Comparison of ENCODE assay signal across 8 mouse cellular contexts in the genomic region with DNA sequence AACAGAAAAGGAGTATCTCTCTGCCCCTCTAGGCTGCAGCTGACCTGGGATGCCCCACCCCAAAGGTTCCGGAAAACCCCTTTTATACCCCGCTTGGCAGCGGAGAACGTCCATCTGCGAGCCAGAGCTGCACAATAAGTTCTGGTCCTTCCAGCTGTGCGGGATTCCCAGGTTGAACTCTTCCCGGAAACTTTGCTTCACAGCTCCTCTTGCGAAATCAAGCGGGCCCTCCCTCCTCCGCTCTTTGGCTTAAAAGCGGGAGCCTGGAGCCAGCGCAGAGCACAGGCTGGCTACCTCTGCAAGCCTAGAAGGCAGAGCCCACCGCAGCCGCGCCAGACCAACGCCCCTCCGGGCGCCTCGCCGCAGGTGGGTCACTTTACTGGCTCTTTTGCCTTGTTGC. TPM values are rescaled to one million over a fixed set of nuclear protein-coding genes. Genes with fewer than 3 reads are reported as not detected.
DNase-seq lines count a peak whose midpoint lies in the region; ATAC-seq and TF ChIP-seq lines count a peak whose summit lies in the region.

Gene Steap4 (plus strand): TSS at position 282 of the 400 bp plus-strand sequence.

- H3K36me3 ChIP-seq in hindbrain, embryonic 12.5 days: no peaks in the 10 kb centered on the region
- H3K36me3 ChIP-seq in midbrain, embryonic 16.5 days (ENCODE audit: control insufficient read depth, insufficient read depth, low read length): no peaks in the 10 kb centered on the region

- H3K27me3 ChIP-seq in hindbrain, embryonic 12.5 days: peaks cover 5% of the 10 kb centered on the region; the same call in 1 of the 2 replicates
- no peaks in the 10 kb centered on the region for H3K27me3 ChIP-seq in midbrain, embryonic 16.5 days (ENCODE audit: control insufficient read depth, insufficient read depth, low read depth, low read length)

- TF ChIP-seq CTCF in gastrocnemius, adult 2 months (IDR thresholded peaks at IDR 0.05): no peak

- ATAC-seq in hindbrain, embryonic 12.5 days (ENCODE audit: low FRiP score): no peak
- peak; percentile 51; the same call in 1 of the 2 replicates for ATAC-seq in midbrain, embryonic 16.5 days

- H3K9ac ChIP-seq in hindbrain, embryonic 12.5 days: peak within 1 kb of the TSS; percentile 27; the same call in 1 of the 2 replicates
- peak within 1 kb of the TSS; percentile 47; the same call in 1 of the 2 replicates for H3K9ac ChIP-seq in midbrain, embryonic 16.5 days (ENCODE audit: low read depth, low read length)

- peaks cover 5% of the 10 kb centered on the region; the same call in 1 of the 2 replicates for H3K4me1 ChIP-seq in hindbrain, embryonic 12.5 days
- peaks cover 7% of the 10 kb centered on the region; the same call in 1 of the 2 replicates for H3K4me1 ChIP-seq in midbrain, embryonic 16.5 days (ENCODE audit: control insufficient read depth, insufficient read depth, low read length)

- peak within 1 kb of the TSS; percentile 85 for H3K27ac ChIP-seq in gastrocnemius, adult 2 months
- no peak within 1 kb of the TSS for H3K27ac ChIP-seq in hindbrain, embryonic 12.5 days
- no peak within 1 kb of the TSS for H3K27ac ChIP-seq in midbrain, embryonic 16.5 days (ENCODE audit: low read length)

- peak within 1 kb of the TSS; percentile 54 for H3K4me2 ChIP-seq in hindbrain, embryonic 12.5 days (replicated peaks)
- H3K4me2 ChIP-seq in midbrain, embryonic 16.5 days (ENCODE audit: low read length): peak within 1 kb of the TSS; percentile 57

- DNase-seq in B cell, adult 2 months: peak; percentile 22 to 30
- peak; percentile 30 for DNase-seq in adrenal gland, postnatal 25 days
- peak; percentile 84 for DNase-seq in gastrocnemius, adult 2 months
- DNase-seq in liver: peak; percentile 47
- peak; percentile 59 for DNase-seq in yolk sac, embryonic 10.5 days (ENCODE audit: low spot score)
- DNase-seq in left cerebral cortex, postnatal 14 days (ENCODE audit: low spot score in 2 of 2): no peak

- H3K4me3 ChIP-seq in gastrocnemius, adult 2 months: peak within 1 kb of the TSS; percentile 65
- H3K4me3 ChIP-seq in hindbrain, embryonic 12.5 days: peak within 1 kb of the TSS; percentile 28
- H3K4me3 ChIP-seq in midbrain, embryonic 16.5 days (ENCODE audit: low read depth, low read length): peak within 1 kb of the TSS; percentile 27

- intact Hi-C loops in gastrocnemius, adult 2 months (cut with DNase I): no loop called here
- intact Hi-C loops in left cerebral cortex, postnatal 14 days (cut with DNase I): no loop called here

- no peaks in the 10 kb centered on the region for H3K9me3 ChIP-seq in hindbrain, embryonic 12.5 days (replicated peaks)
- no peaks in the 10 kb centered on the region for H3K9me3 ChIP-seq in midbrain, embryonic 16.5 days (replicated peaks; ENCODE audit: control insufficient read depth, low read length, poor library complexity, severe bottlenecking)

- WGBS in hindbrain, embryonic 12.5 days: 6% methylated on average over 20 of the region's 20 CpGs
- WGBS in midbrain, embryonic 16.5 days: 5% methylated on average over 20 of the region's 20 CpGs

RNA-seq across cellular contexts. Expression of gene Steap4, which starts in this region (rescaled TPM):
- 11.3 and 11.4 TPM in 2 replicates for total RNA-seq in adrenal gland, postnatal 25 days (2021)
- total RNA-seq in gastrocnemius, adult 2 months (2021): 10 to 100 TPM; 20.0 to 20.8 TPM
- 0.33 and 0.43 TPM in 2 replicates for polyA plus RNA-seq in hindbrain, embryonic 12.5 days (2016; fragmentation: Nextera tagmentation; extraction: Ambion mirVana)
- 0.19 and 0.41 TPM in 2 replicates for polyA plus RNA-seq in midbrain, embryonic 16.5 days (2015; fragmentation: Nextera tagmentation; extraction: Ambion mirVana)
- total RNA-seq in left cerebral cortex, postnatal 14 days (2021): under 1 TPM; 0.30 to 0.42 TPM

Comparison
In these comparisons a context has a peak if more than half of its experiments do, and no peak if none do; other contexts are left out.
1. Peak in ATAC-seq, H3K4me3 ChIP-seq, H3K9ac ChIP-seq and H3K4me2 ChIP-seq in midbrain, embryonic 16.5 days; RNA of the gene not detected or under 1 TPM.
2. DNase-seq: peak in B cell, adult 2 months (2 of 2), adrenal gland, postnatal 25 days (single experiment), gastrocnemius, adult 2 months (single experiment), liver (single experiment) and yolk sac, embryonic 10.5 days (single experiment); none in left cerebral cortex, postnatal 14 days (0 of 2).
3. Peak in every context shown above with its lines, with median percentiles within 50 percentile points of each other: H3K4me3 ChIP-seq.